In the genomic region with DNA sequence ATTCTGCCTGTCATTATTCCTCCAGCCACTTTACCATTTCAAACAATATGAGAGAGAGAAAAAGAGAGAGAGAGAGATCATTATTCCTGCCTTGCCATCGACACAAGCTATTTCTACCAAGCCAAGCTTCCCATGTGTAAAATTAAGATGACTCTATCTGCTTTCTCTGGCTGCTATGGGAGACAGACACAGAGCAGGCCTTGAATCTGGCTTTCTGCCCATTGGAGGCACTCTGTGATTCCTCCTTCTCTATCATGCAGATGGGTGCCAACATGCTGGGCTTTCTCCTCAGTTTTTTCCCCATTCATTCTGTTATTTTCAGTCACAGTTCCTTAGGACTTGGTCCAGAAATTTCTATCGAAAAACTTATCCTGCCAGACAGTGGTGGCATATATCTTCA, we compare ENCODE assay signal across 17 mouse cellular contexts. TPM values are rescaled to one million over a fixed set of nuclear protein-coding genes. Genes with fewer than 3 reads are reported as not detected.
DNase-seq lines count a peak whose midpoint lies in the region; ATAC-seq and TF ChIP-seq lines count a peak whose summit lies in the region.
"Had no signal": no experiment of that assay in that cellular context is flagged by ENCODE, and none has a peak within 500 bp of the region (broad histone marks: within the 10 kb centered on the region; RNA-seq: fewer than 3 reads in every experiment).

No protein-coding gene starts in this region.

- H3K9me3 ChIP-seq in kidney, embryonic 16.5 days (ENCODE audit: low read length), result no peaks in the 10 kb centered on the region
- H3K9me3 ChIP-seq: embryonic facial prominence, embryonic 12.5 days; liver, embryonic 12.5 days; stomach, embryonic 15.5 days had no signal

- no peak overlapping the region for H3K9ac ChIP-seq in kidney, embryonic 16.5 days (replicated peaks; ENCODE audit: low read length)
- H3K9ac ChIP-seq: embryonic facial prominence, embryonic 12.5 days; liver, embryonic 12.5 days; stomach, embryonic 15.5 days had no signal

- H3K4me2 ChIP-seq in kidney, embryonic 16.5 days (replicated peaks; ENCODE audit: low read depth, low read length), result no peak overlapping the region
- H3K4me2 ChIP-seq: embryonic facial prominence, embryonic 12.5 days; liver, embryonic 12.5 days; stomach, embryonic 15.5 days had no signal

- no peak overlapping the region for H3K4me3 ChIP-seq in kidney, embryonic 16.5 days (ENCODE audit: low read length)
- H3K4me3 ChIP-seq: embryonic facial prominence, embryonic 12.5 days; liver, embryonic 12.5 days; myocyte; stomach, embryonic 15.5 days had no signal

- H3K4me1 ChIP-seq in kidney, embryonic 16.5 days (ENCODE audit: insufficient read depth, low read length), result no peaks in the 10 kb centered on the region
- H3K4me1 ChIP-seq: embryonic facial prominence, embryonic 12.5 days; liver, embryonic 12.5 days; stomach, embryonic 15.5 days had no signal

- ATAC-seq in kidney, embryonic 16.5 days (ENCODE audit: low FRiP score, low TSS enrichment), result no peak
- ATAC-seq: liver, embryonic 12.5 days had no signal

- H3K27ac ChIP-seq in kidney, embryonic 16.5 days (ENCODE audit: low read length), result no peak overlapping the region
- H3K27ac ChIP-seq: embryonic facial prominence, embryonic 12.5 days; liver, embryonic 12.5 days; macrophage; stomach, embryonic 15.5 days had no signal

- no peak for TF ChIP-seq POLR2A in brain, embryonic 14.5 days (IDR thresholded peaks at IDR 0.05; ENCODE audit: borderline replicate concordance, extremely low read depth, insufficient read depth, insufficient read length, poor library complexity, severe bottlenecking)

- H3K36me3 ChIP-seq in kidney, embryonic 16.5 days (ENCODE audit: insufficient read depth, low read length), result no peaks in the 10 kb centered on the region
- H3K36me3 ChIP-seq: embryonic facial prominence, embryonic 12.5 days; liver, embryonic 12.5 days; stomach, embryonic 15.5 days had no signal

- no peak for TF ChIP-seq CTCF in brain, embryonic 14.5 days (IDR thresholded peaks at IDR 0.05; ENCODE audit: borderline replicate concordance, extremely low read depth, insufficient read depth, insufficient read length)

- WGBS in kidney, embryonic 16.5 days, result 75% methylated on average over 2 of the region's 2 CpGs

- intact Hi-C loops in left cerebral cortex, postnatal 10 days (cut with DNase I), result no loop called here

- no peaks in the 10 kb centered on the region for H3K27me3 ChIP-seq in kidney, embryonic 16.5 days (ENCODE audit: insufficient read depth, low read length)
- H3K27me3 ChIP-seq: embryonic facial prominence, embryonic 12.5 days; liver, embryonic 12.5 days; stomach, embryonic 15.5 days had no signal

- DNase-seq in left cerebral cortex, postnatal 10 days (ENCODE audit: extremely low spot score in 1 of 2, low spot score in 2 of 2), result peak; percentile 60 to 75
- no peak for DNase-seq in left cerebral cortex, adult 8-10 months (ENCODE audit: low spot score in 2 of 2)
- peak; percentile 62 for DNase-seq in NIH3T3 (ENCODE audit: low read depth)
- peak; percentile 89 for DNase-seq in brain, embryonic 14.5 days (ENCODE audit: low read depth)
- peak; percentile 72 for DNase-seq in layer of hippocampus, adult 9-11 months
- DNase-seq in urinary bladder, postnatal 10 days (ENCODE audit: low spot score), result no peak
- no peak for DNase-seq in thymus, adult 18-20 months
- DNase-seq: gastrocnemius, postnatal 10 days had no signal

RNA-seq across cellular contexts. Expression of a gene that starts 4.6 kb away (rescaled TPM):
- total RNA-seq in left cerebral cortex, postnatal 10 days (2021), result not detected
- total RNA-seq in left cerebral cortex, adult 8-10 months (2022), result not detected
- polyA plus RNA-seq in brain, embryonic 14.5 days (2012; rRNA removed), result 0.03 and 0.10 TPM in 2 replicates
- polyA plus RNA-seq in kidney, embryonic 16.5 days (2015; fragmentation: Nextera tagmentation; extraction: Ambion mirVana), result not detected in 2 replicates
- total RNA-seq: gastrocnemius, postnatal 10 days had no signal
- polyA plus RNA-seq: embryonic facial prominence, embryonic 12.5 days; heart, embryonic 14.5 days; liver, embryonic 12.5 days; macrophage; myocyte had no signal

RNA-seq across cellular contexts. Expression of a gene that starts 30.2 kb away (rescaled TPM):
- under 1 TPM; 0.20 to 0.32 TPM for total RNA-seq in left cerebral cortex, postnatal 10 days (2021)
- under 1 TPM; 0.18 to 0.57 (median 0.39) TPM for total RNA-seq in left cerebral cortex, adult 8-10 months (2022)
- polyA plus RNA-seq in brain, embryonic 14.5 days (2012; rRNA removed), result 0.14 TPM in 1 of 2 replicates, not detected in the other
- not detected in 2 replicates for polyA plus RNA-seq in kidney, embryonic 16.5 days (2015; fragmentation: Nextera tagmentation; extraction: Ambion mirVana)
- total RNA-seq: gastrocnemius, postnatal 10 days had no signal
- polyA plus RNA-seq: heart, embryonic 14.5 days; intestine, embryonic 14.5 days; large intestine, adult 2 months; liver, embryonic 12.5 days; macrophage; myocyte; stomach, embryonic 15.5 days had no signal

RNA-seq across cellular contexts. Expression of a gene that starts 57.6 kb away (rescaled TPM):
- 10 to 100 TPM; 17.3 to 18.4 TPM for total RNA-seq in left cerebral cortex, postnatal 10 days (2021)
- total RNA-seq in left cerebral cortex, adult 8-10 months (2022), result 10 to 100 TPM; 11.0 to 13.9 (median 11.4) TPM
- 12.9 and 18.2 TPM in 2 replicates for polyA plus RNA-seq in brain, embryonic 14.5 days (2012; rRNA removed)
- 0.67 and 0.69 TPM in 2 replicates for polyA plus RNA-seq in kidney, embryonic 16.5 days (2015; fragmentation: Nextera tagmentation; extraction: Ambion mirVana)
- polyA plus RNA-seq: macrophage had no signal

Comparison
In these comparisons a context has a peak if more than half of its experiments do, and no peak if none do; other contexts are left out.
1. DNase-seq: peak in left cerebral cortex, postnatal 10 days (2 of 2), NIH3T3 (single experiment), brain, embryonic 14.5 days (single experiment) and layer of hippocampus, adult 9-11 months (single experiment); none in left cerebral cortex, adult 8-10 months (0 of 2), urinary bladder, postnatal 10 days (single experiment) and thymus, adult 18-20 months (0 of 2).